Mouse (Mus musculus) liver, embryonic 14.5 days (tissue): Measurements from ENCODE around the gene Hacd2. TPM values are rescaled to one million over a fixed set of nuclear protein-coding genes. Genes with fewer than 3 reads are reported as not detected.

Source experiments
- ATAC-seq: fragments of 200-750 bp; cut with Nextera tagmentation; 2 replicates; pipeline ENCODE4 v1.8.0; 2017; ENCODE audit warnings: moderate number of reproducible peaks, mild to moderate bottlenecking, moderate library complexity; ENCODE audit not compliant: insufficient read depth
- DNase-seq, 3 experiments: peaks; one replicate each; pipeline ENCODE4 v3.0.0-alpha.2; 2012 to 2013; ENCODE audit warnings: low read depth in 3 of 3, low spot score in 3 of 3
- H3K27ac ChIP-seq: fragments of 300-500 bp; sonication (generic); 2 replicates; pipeline ENCODE4 v1.5.1; 2014; ENCODE audit warnings: moderate library complexity, mild to moderate bottlenecking, control low read depth, inconsistent platforms
- H3K27me3 ChIP-seq: fragments of 300-500 bp; sonication (generic); 2 replicates; pipeline ENCODE4 v1.6.1; 2014; ENCODE audit warnings: mild to moderate bottlenecking, low read length, moderate library complexity; ENCODE audit not compliant: control insufficient read depth, insufficient read depth
- H3K36me3 ChIP-seq: fragments of 300-500 bp; sonication (generic); replicated peaks from 2 replicates; pipeline ENCODE4 v1.6.1; 2014; ENCODE audit warnings: low read depth; ENCODE audit not compliant: control insufficient read depth, insufficient read depth
- H3K4me1 ChIP-seq, 2 experiments: fragments of 200-500 bp in 1 of 2; fragments of 300-500 bp in 1 of 2; sonication (generic) in 1 of 2; replicated peaks; 2 replicates each; pipeline ENCODE4 v1.6.1; 2012 to 2014; ENCODE audit warnings: antibody characterized with exemption in 1 of 2, inconsistent platforms in 1 of 2, low read length in 1 of 2; ENCODE audit not compliant: control insufficient read depth in 2 of 2, insufficient read depth in 2 of 2
- H3K4me2 ChIP-seq: fragments of 300-500 bp; sonication (generic); 2 replicates; pipeline ENCODE4 v1.6.1; 2014; ENCODE audit warnings: low read depth, mild to moderate bottlenecking, control low read depth, moderate library complexity
- H3K4me3 ChIP-seq, 2 experiments: fragments of 200-500 bp in 1 of 2; fragments of 300-500 bp in 1 of 2; sonication (generic) in 1 of 2; 2 replicates each; pipeline ENCODE4 v1.5.1; 2012 to 2014; ENCODE audit warnings: low read depth in 2 of 2, low read length in 2 of 2, mild to moderate bottlenecking in 2 of 2, control low read depth in 1 of 2, inconsistent platforms in 1 of 2, moderate library complexity in 1 of 2; ENCODE audit not compliant: insufficient read depth in 1 of 2
- H3K9ac ChIP-seq: fragments of 300-500 bp; sonication (generic); replicated peaks from 2 replicates; pipeline ENCODE4 v1.6.1; 2014; ENCODE audit warnings: mild to moderate bottlenecking, control low read depth, moderate library complexity
- H3K9me3 ChIP-seq: fragments of 300-500 bp; sonication (generic); 2 replicates; pipeline ENCODE4 v1.6.1; 2016; ENCODE audit warnings: low read length, mixed read lengths; ENCODE audit not compliant: control insufficient read depth
- CTCF ChIP-seq: IDR thresholded peaks from 2 replicates; pipeline ENCODE4 v1.5.1; 2016; ENCODE audit warnings: antibody characterized with exemption, low read depth, control low read depth
- EP300 ChIP-seq: IDR thresholded peaks from 2 replicates; pipeline ENCODE4 v1.6.1; 2016; ENCODE audit warnings: antibody characterized with exemption, low read depth
- WGBS: fragments of 180-500 bp; shearing (Covaris S2); extraction: QIAGEN DNeasy Blood & Tissue Kit; methylation state at CpG from one replicate; pipeline ENCODE4 v1.1.7; 2014; ENCODE audit not compliant: insufficient replicate concordance; 5-methylcytosine and 5-hydroxymethylcytosine counted together
- polyA plus RNA-seq, 2 experiments: library from polyadenylated mRNA; depleted of rRNA in 1 of 2; stranded (reverse) in 1 of 2; unstranded in 1 of 2; fragments of >200 nt; fragmentation: Nextera tagmentation in 1 of 2; extraction: Ambion mirVana in 1 of 2; gene quantifications; 2 replicates each; pipeline versions ENCODE4 v1.2.1 to v1.2.3; 2012 to 2014

The Hacd2 gene
- polyA plus RNA-seq, 2 experiments = 33.4 to 55.5 TPM

- H3K36me3 ChIP-seq = no peaks in the 10 kb centered on the region; the same call in 1 of the 2 replicates
- 66% methylated on average over 7 of the region's 7 CpGs for WGBS
- no peak for ATAC-seq
These were observed 87.5 kb downstream of the Hacd2 start for GRCm38 (mm10) chr16:35109656-35110291.

GRCm38 (mm10) chr16:35110410-35111142, 88.3 kb downstream of the Hacd2 start:
- Histone ChIP-seq H3K27ac (no peak overlapping the region), H3K9ac (no peak overlapping the region), H3K36me3 (no peaks in the 10 kb centered on the region; the same call in 1 of the 2 replicates), H3K4me3 (no peak overlapping the region), H3K4me1 (no peaks in the 10 kb centered on the region), H3K27me3 (no peaks in the 10 kb centered on the region), H3K9me3 (no peaks in the 10 kb centered on the region), H3K4me2 (no peak overlapping the region)
- TF ChIP-seq CTCF = peak; percentile 98
- no peak for TF ChIP-seq EP300
- DNase-seq (peak; percentile 22 to 30 (median 22)), ATAC-seq (no peak)
- 33% methylated on average over 10 of the region's 10 CpGs for WGBS

More at GRCm38 (mm10) chr16:35109656-35110291, 87.5 kb downstream of the Hacd2 start:
- H3K9ac ChIP-seq = no peak overlapping the region
- no peak overlapping the region for H3K4me2 ChIP-seq
- DNase-seq = no peak
- TF ChIP-seq CTCF (no peak), EP300 (no peak)
- H3K4me3 ChIP-seq = no peak overlapping the region
- no peaks in the 10 kb centered on the region for H3K9me3 ChIP-seq
- no peaks in the 10 kb centered on the region for H3K27me3 ChIP-seq
- H3K4me1 ChIP-seq = no peaks in the 10 kb centered on the region
- no peak overlapping the region for H3K27ac ChIP-seq

GRCm38 (mm10) chr16:35111143-35111620, 89.0 kb downstream of the Hacd2 start:
- Histone ChIP-seq H3K4me1 (no peaks in the 10 kb centered on the region), H3K9ac (no peak overlapping the region), H3K36me3 (no peaks in the 10 kb centered on the region; the same call in 1 of the 2 replicates), H3K4me3 (no peak overlapping the region), H3K9me3 (no peaks in the 10 kb centered on the region), H3K27me3 (no peaks in the 10 kb centered on the region), H3K27ac (no peak overlapping the region), H3K4me2 (no peak overlapping the region)
- no peak for DNase-seq
- ATAC-seq = no peak
- peak; percentile 20; the same call in 1 of the 2 replicates for TF ChIP-seq CTCF
- TF ChIP-seq EP300 = no peak
- 57% methylated on average over 8 of the region's 8 CpGs for WGBS

- DNase-seq (no peak), ATAC-seq (no peak)
- H3K27ac ChIP-seq = no peak overlapping the region
- H3K36me3 ChIP-seq = no peaks in the 10 kb centered on the region
- H3K4me3 ChIP-seq = no peak overlapping the region
- H3K9me3 ChIP-seq = no peaks in the 10 kb centered on the region
- no peak overlapping the region for H3K9ac ChIP-seq
- no peak overlapping the region for H3K4me2 ChIP-seq
- H3K27me3 ChIP-seq = no peaks in the 10 kb centered on the region
- no peaks in the 10 kb centered on the region for H3K4me1 ChIP-seq
- TF ChIP-seq CTCF = no peak
- no peak for TF ChIP-seq EP300
- 81% methylated on average over 5 of the region's 5 CpGs for WGBS
These were observed 91.3 kb downstream of the Hacd2 start for GRCm38 (mm10) chr16:35113496-35113895.

GRCm38 (mm10) chr16:35116328-35116956, 94.2 kb downstream of the Hacd2 start:
- H3K27me3 ChIP-seq = no peaks in the 10 kb centered on the region
- 70% methylated on average over 7 of the region's 7 CpGs for WGBS
- H3K4me3 ChIP-seq = no peak overlapping the region
- no peak overlapping the region for H3K4me2 ChIP-seq
- no peak overlapping the region for H3K9ac ChIP-seq
- ATAC-seq = no peak
- TF ChIP-seq EP300 = no peak
- no peak for TF ChIP-seq CTCF
- H3K9me3 ChIP-seq = no peaks in the 10 kb centered on the region
- no peak for DNase-seq
- no peaks in the 10 kb centered on the region for H3K4me1 ChIP-seq
- no peak overlapping the region for H3K27ac ChIP-seq
- no peaks in the 10 kb centered on the region for H3K36me3 ChIP-seq
